22 mouse cellular contexts compared by ENCODE assay signal in the genomic region with DNA sequence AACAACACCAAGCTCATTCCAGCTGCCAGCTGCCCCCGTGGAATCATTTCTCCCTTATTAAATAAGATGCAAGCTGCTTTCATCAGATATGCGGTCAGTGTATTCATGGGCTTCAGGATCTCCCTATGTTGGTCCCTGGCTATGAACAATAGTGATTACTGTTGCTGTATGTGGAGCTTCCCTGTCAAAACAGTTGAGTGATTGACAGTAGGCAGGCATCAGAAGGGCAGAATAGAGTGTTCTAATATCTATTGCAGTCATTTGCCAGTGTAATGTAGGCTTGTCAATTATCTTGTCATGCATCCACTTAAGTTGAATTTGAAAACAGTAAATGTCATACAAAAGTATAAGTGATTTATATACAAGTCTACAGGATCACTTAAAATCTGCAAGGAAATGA.
"Had no signal": no experiment of that assay in that cellular context is flagged by ENCODE, and none has a peak within 500 bp of the region (broad histone marks: within the 10 kb centered on the region; RNA-seq: fewer than 3 reads in every experiment).

No protein-coding gene starts in this region.

- H3K9me3 ChIP-seq: kidney, embryonic 15.5 days; limb, embryonic 12.5 days; limb, embryonic 15.5 days; midbrain, embryonic 12.5 days; midbrain, embryonic 15.5 days; neural tube, embryonic 12.5 days; neural tube, embryonic 15.5 days; stomach, embryonic 15.5 days had no signal

- H3K4me3 ChIP-seq: kidney, embryonic 15.5 days; limb, embryonic 12.5 days; limb, embryonic 15.5 days; midbrain, embryonic 12.5 days; midbrain, embryonic 15.5 days; neural tube, embryonic 12.5 days; neural tube, embryonic 15.5 days; stomach, embryonic 15.5 days had no signal

- H3K36me3 ChIP-seq: kidney, embryonic 15.5 days; limb, embryonic 12.5 days; limb, embryonic 15.5 days; midbrain, embryonic 12.5 days; midbrain, embryonic 15.5 days; neural tube, embryonic 12.5 days; neural tube, embryonic 15.5 days; stomach, embryonic 15.5 days had no signal

- H3K4me1 ChIP-seq: kidney, embryonic 15.5 days; limb, embryonic 12.5 days; limb, embryonic 15.5 days; midbrain, embryonic 12.5 days; midbrain, embryonic 15.5 days; neural tube, embryonic 12.5 days; stomach, embryonic 15.5 days had no signal

- H3K9ac ChIP-seq: kidney, embryonic 15.5 days; limb, embryonic 12.5 days; limb, embryonic 15.5 days; liver, embryonic 14.5 days; liver, postnatal 0 days; lung, embryonic 14.5 days; midbrain, embryonic 12.5 days; midbrain, embryonic 15.5 days; neural tube, embryonic 12.5 days; neural tube, embryonic 15.5 days; stomach, embryonic 15.5 days had no signal

- H3K27ac ChIP-seq: kidney, embryonic 15.5 days; limb, embryonic 12.5 days; limb, embryonic 15.5 days; liver, embryonic 14.5 days; macrophage; midbrain, embryonic 12.5 days; midbrain, embryonic 15.5 days; neural tube, embryonic 12.5 days; neural tube, embryonic 15.5 days; stomach, embryonic 15.5 days had no signal

- H3K27me3 ChIP-seq: kidney, embryonic 15.5 days; limb, embryonic 12.5 days; limb, embryonic 15.5 days; midbrain, embryonic 12.5 days; midbrain, embryonic 15.5 days; neural tube, embryonic 12.5 days; neural tube, embryonic 15.5 days; stomach, embryonic 15.5 days had no signal

- ATAC-seq: liver, postnatal 0 days; lung, postnatal 0 days; midbrain, embryonic 15.5 days had no signal

- H3K4me2 ChIP-seq: kidney, embryonic 15.5 days; limb, embryonic 12.5 days; limb, embryonic 15.5 days; liver, embryonic 11.5 days; lung, embryonic 14.5 days; midbrain, embryonic 12.5 days; midbrain, embryonic 15.5 days; neural tube, embryonic 12.5 days; stomach, embryonic 15.5 days had no signal

- DNase-seq: kidney, postnatal 10 days; kidney, postnatal 36 days; layer of hippocampus, postnatal 36 days; left cerebral cortex, postnatal 4 days; liver, postnatal 0 days; lung, embryonic 14.5 days; retina, postnatal 1 day; right cerebral cortex, postnatal 25 days; spleen, adult 18-20 months; thymus, postnatal 25 days had no signal
